Mouse (Mus musculus) subcutaneous adipose tissue, adult 2 months (tissue): Measurements from ENCODE around the gene Atp6v0e. TPM values are rescaled to one million over a fixed set of nuclear protein-coding genes. Genes with fewer than 3 reads are reported as not detected.

Experiments used
- polyA plus RNA-seq: library from polyadenylated mRNA; depleted of rRNA; stranded (reverse); fragments of >200 nt; gene quantifications from 2 replicates; pipeline ENCODE4 v1.2.3, GENCODE M21; 2012; ENCODE audit warnings: low replicate concordance; rRNA removed

Atp6v0e gene
- polyA plus RNA-seq = 299 and 435 TPM in 2 replicates

DNA sequence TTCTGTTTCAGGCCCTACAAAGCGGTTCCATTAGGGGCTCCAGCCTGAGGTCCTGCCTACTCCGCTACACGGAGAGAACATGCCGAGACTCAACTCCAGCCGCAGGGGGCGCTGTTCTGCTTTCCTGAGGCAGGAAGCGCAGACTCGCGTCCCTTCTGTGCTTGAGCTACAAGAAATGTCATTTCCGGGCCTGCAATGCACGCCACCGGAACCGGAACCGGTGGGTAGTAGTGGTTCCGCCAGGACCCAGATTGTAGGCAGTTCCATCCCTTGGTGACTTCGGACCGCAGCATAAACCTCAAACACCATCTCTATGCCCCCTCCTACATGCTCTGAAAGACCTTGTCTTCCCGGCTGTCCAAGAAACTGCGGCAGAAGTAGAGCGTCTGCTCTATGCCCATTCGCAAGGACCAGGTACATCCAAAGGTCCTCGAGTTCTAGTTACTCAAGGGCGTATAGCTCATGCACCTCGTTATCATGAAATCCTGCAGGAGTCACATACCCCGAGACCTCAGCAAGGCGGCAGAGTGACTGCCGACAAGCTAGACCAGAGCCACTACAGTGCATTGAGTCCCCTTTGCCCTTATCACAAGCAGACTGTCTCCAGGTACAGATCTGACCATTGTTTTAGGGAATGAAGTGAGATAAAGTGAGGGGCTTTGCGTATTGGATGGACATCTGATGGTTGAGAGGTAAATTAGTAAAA, at the start of gene Atp6v0e:
Atp6v0e (plus strand) TSS at position 254 of the 706 bp plus-strand sequence.

DNA sequence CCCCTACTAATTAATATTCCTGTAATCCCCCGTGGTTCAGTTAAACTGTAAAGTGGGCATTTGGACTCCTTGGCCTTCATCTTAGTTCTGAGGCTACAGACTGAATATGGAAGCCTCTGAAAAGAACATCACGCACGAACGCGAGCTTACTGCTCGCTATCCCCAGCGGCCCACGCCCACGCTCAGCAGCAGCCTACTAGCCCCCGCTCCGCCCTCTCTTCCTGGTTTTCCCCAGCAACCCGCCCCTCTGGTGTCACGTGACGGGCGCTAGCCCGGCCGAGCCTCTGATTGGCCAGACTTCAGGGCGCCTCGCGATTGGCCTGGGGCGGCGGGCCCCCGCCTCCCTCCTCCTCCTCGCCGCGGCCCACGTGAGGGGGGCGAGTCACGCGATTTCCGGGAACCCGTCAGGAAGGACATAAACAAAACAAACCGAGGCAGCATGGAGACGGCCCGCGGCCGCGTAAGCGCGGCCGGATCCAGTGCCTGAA, 52.3 kb downstream of the Atp6v0e start, which contains the start of gene Crebrf:
Crebrf (plus strand) TSS at position 380 of the 488 bp plus-strand sequence.

Other genes starting within 250 kb of the Atp6v0e start
- 18.8 and 30.6 TPM in 2 replicates for gene Neurl1b, start 248.4 kb upstream of the Atp6v0e start, polyA plus RNA-seq
- gene Ergic1, start 101.7 kb upstream of the Atp6v0e start, polyA plus RNA-seq = 275 and 327 TPM in 2 replicates
- 56.1 and 188 TPM in 2 replicates for gene Dusp1, start 101.1 kb upstream of the Atp6v0e start, polyA plus RNA-seq
- gene Crebrf, start 52.4 kb downstream of the Atp6v0e start, polyA plus RNA-seq = 6.0 and 10.3 TPM in 2 replicates
- 26.2 and 30.5 TPM in 2 replicates for gene Bnip1, start 117.8 kb downstream of the Atp6v0e start, polyA plus RNA-seq
- not detected in 2 replicates for gene Nkx2-5, start 181.8 kb downstream of the Atp6v0e start, polyA plus RNA-seq